Mouse (Mus musculus) heart, adult 10 weeks (tissue): ENCODE measurements around the gene 4933403O08Rik. TPM values are rescaled to one million over a fixed set of nuclear protein-coding genes. Genes with fewer than 3 reads are reported as not detected.

Experiments used
- polyA plus RNA-seq: library from polyadenylated mRNA; stranded (reverse); fragments of 350-450 nt; fragmentation: Illumina TruSeq; extraction: RNeasy Lipid Tissue Mini Kit (QIAGEN cat#74804); gene quantifications from one replicate; pipeline ENCODE4 v1.2.3, GENCODE M21; 2014; ENCODE audit warnings: low read depth, low replicate concordance

Gene 4933403O08Rik
- not detected for polyA plus RNA-seq

DNA sequence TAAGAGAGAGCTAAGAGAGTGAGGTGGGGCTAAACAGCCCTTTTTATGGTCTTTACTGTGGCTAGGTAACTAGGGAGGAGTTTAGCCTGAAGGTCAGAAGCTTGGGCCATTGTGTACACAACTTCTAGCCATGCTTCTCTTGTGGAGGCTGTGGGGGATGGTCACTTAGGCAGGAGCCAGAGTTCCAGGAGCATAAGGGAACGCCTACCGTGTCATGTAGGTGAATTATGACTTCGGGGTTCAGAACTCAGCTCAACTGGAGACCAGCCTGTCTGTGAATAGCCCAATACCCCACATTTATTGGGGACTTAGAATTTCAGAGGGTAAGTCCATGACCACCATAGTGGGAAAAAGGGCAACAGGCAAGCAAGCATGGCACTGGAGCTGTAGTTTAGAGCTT lies at the start of gene 4933403O08Rik:
Gene 4933403O08Rik (plus strand): TSS at position 301 of the 400 bp plus-strand sequence.

Other genes starting within 250 kb of the 4933403O08Rik start
- gene Tex16, start 228.0 kb upstream of the 4933403O08Rik start, polyA plus RNA-seq = not detected
- gene Apool, start 72.3 kb downstream of the 4933403O08Rik start, polyA plus RNA-seq = 67.3 TPM
- not detected for gene Satl1, start 167.7 kb downstream of the 4933403O08Rik start, polyA plus RNA-seq